Mouse (Mus musculus): Measurements from ENCODE around the gene Olfr951. TPM values are rescaled to one million over a fixed set of nuclear protein-coding genes. Genes with fewer than 3 reads are reported as not detected.

Olfr951 gene
- total RNA-seq (2023) = not detected

GRCm38 (mm10) chr9:39387110-39387509 lies at the start of gene Olfr951:
TSS of gene Olfr951 (plus strand) at chr9:39387410.

GRCm38 (mm10) chr9:39427048-39427447 lies 39.8 kb downstream of the Olfr951 start, which contains the start of gene Olfr952:
TSS of gene Olfr952 (minus strand) at chr9:39427148.

Other genes starting within 250 kb of the Olfr951 start
- not detected for gene Olfr943, start 221.1 kb upstream of the Olfr951 start, total RNA-seq (2023)
- not detected for gene Olfr944, start 185.5 kb upstream of the Olfr951 start, total RNA-seq (2023)
- gene Olfr1537, start 137.4 kb upstream of the Olfr951 start, total RNA-seq (2023) = not detected
- not detected for gene Olfr945, start 110.6 kb upstream of the Olfr951 start, total RNA-seq (2023)
- gene Olfr948, start 61.4 kb upstream of the Olfr951 start, total RNA-seq (2023) = not detected
- not detected for gene Olfr952, start 39.7 kb downstream of the Olfr951 start, total RNA-seq (2023)
- gene Olfr954, start 69.3 kb downstream of the Olfr951 start, total RNA-seq (2023) = not detected
- not detected for gene Olfr955, start 84.5 kb downstream of the Olfr951 start, total RNA-seq (2023)
- gene Olfr44, start 106.6 kb downstream of the Olfr951 start, total RNA-seq (2023) = not detected
- gene Olfr957, start 128.4 kb downstream of the Olfr951 start, total RNA-seq (2023) = not detected
- not detected for gene Olfr958, start 166.6 kb downstream of the Olfr951 start, total RNA-seq (2023)
- gene Olfr959, start 188.2 kb downstream of the Olfr951 start, total RNA-seq (2023) = not detected
- 0.21 TPM for gene AW551984, start 217.0 kb downstream of the Olfr951 start, total RNA-seq (2023)
- not detected for gene Olfr148, start 223.2 kb downstream of the Olfr951 start, total RNA-seq (2023)
- not detected for gene Olfr960, start 234.0 kb downstream of the Olfr951 start, total RNA-seq (2023)

Data from CD4-positive naive resting alpha-beta T cell, adult 57 days (primary cell).